Mouse (Mus musculus): ENCODE measurements around the gene Sh3bp2. TPM values are rescaled to one million over a fixed set of nuclear protein-coding genes. Genes with fewer than 3 reads are reported as not detected.

Sh3bp2 gene
- total RNA-seq (2021): 1 to 10 TPM; 4.9 to 5.4 TPM
- long read RNA-seq, experiment 1, partial matches to known transcripts: 1 of 3 reads
- long read RNA-seq, experiment 1, other reads (novel, unspliced or antisense): 1 of 3 reads
- long read RNA-seq, experiment 2, partial matches to known transcripts: 1 of 1 reads
- long read RNA-seq, experiment 2, other reads (novel, unspliced or antisense): 0 of 1 reads

DNA sequence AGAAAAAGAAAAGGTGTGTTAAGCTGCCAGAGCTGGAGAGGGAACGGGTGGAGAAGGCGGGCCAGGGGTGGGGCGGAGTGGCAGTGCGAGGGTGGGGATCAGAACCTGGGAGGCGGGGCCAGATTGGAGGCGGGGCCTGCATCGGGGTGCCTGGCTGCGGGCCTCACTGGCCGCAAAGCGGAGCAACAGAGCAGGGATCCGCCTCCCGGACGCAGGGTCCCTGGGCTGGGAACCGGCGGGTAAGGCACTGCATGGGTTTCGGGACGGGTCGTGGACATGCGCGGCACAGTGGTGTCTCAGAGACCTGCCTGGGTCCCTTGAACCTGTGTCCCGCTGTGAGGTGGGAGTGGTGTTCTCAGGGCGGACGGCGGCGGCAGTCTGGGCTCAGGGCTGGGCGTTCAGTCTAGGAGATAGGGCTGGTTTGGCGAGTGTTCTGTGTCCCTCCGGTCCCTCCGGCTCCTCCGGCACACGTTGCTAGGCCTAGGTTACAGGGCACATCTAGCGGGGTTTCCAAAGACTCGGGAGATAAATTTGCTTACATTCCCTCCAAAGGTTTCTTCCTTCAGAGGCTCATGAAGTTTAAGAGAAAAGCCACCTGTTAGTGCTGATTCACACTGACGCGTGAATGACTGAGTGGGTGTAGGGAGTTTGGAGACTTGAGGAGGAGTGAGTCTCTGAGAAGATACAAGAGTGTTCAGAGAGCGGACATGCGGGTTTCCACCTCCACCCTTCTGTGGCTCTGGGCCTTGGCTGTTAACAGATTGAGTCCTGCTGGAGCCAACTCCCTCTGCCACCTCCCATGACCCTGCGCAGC lies at the start of gene Sh3bp2:
Gene Sh3bp2 (plus strand): TSS at position 176 of the 814 bp plus-strand sequence.
- DNase-seq (ENCODE audit: low spot score in 2 of 2): peak; percentile 89 to 95

DNA sequence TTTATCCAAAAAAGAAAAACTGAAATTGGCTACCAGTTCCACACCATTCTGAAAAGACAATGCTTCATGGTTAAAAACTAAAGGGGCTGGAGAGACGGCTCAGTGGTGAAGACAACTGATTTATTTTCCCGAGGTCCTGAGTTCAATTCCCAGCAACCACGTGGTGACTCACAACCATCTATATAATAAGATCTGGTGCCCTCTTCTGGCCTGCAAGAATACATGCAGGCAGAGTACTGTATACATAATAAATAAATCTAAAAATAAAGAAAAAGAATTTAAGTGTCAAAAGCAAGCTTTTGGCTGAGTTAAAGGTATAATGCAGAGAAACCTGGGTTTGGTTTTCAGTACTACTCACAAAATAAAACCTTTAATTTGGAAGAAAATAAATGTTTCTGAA lies 44.7 kb upstream of the Sh3bp2 start:
- DNase-seq (ENCODE audit: low spot score in 2 of 2): no peak

DNA sequence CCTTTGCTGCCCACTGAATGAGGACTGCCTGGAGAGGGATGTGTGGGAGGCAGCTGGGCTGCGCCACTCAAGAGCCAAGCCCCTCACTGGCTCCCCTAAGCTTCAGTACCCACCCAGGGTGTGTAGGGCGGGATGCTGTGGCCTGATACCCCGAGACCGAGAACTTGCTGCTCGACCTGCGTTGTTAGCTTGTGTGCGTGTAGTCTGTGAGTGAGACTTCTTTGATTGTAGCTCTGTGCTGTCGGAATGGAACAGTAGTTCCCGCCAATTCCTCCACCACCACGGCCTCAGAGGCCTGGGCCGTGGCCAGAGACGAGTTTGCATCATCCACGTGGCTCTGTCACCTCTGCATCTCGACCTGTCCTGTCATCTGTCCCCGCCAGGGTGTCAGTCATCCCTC lies 39.9 kb upstream of the Sh3bp2 start:
- DNase-seq (ENCODE audit: low spot score in 2 of 2): no peak

DNA sequence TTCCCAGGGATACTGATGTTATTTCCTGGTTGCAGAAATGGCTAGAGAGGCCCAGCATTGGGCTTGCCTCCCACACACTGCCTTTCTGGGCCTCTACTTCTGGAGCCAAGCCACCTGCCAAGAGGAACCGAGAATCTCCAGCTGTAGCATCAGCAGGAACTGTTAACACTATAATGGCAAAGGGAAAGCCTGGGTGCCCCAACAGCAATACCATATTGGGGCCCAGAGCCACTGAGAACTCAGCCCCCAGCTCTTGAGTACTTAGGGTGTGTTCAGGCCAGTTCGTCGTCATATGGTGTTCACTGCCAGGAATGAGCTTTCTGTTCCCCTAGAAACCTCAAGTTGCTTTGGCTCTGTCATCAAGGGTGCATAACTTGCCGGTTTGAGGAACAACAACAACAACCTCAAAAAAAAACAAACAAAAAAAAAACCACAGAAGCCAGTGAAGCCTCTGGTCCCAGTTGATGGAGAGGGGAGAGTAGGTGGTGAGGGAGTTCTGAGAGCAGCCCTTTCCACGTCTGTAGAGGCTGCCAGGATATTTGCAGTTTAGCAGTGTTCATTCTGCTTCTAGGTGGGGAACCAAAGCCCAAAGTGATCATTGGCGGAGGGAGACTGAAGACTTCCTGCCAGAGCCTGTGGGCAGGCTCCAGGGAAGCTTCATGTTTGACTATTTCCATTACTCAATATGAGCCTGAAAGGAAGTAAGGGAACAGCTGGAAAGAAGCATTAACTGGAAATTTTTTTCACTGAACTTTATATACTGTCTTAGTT lies 38.1 kb upstream of the Sh3bp2 start:
- DNase-seq (ENCODE audit: low spot score in 2 of 2): peak in 1 of 2 experiments; percentile 35

DNA sequence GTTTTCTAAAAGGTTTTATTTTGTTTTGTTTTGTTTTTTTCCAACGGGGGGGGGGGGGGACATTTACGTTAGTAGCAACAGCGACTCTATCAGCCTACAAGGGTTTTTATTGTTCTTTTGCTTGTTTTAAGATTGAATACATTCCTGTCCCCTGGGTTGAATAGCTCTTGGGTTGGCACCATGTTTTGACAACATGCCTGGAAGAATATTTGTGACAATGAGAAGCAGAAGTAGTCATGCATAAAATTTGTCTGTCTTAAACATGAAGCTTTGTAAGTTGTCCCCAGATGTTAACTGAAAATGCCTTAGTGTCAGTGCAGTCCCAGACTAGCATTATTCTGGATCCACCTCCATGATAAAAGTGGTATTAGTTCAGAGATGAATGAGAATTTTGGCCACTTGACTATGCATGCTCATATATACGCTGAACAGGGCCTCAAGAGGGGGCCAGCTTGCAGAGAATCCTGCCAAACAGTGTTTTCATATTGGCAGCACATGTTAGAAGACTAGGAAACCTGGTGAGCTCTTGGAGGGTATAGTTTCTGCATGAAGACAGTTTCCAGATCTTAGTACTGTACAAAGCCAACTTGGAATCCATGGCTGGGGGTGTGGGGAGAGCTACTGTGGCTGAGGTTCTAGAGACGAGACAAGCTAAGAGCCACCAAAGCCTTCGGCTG lies 36.8 kb upstream of the Sh3bp2 start:
- DNase-seq (ENCODE audit: low spot score in 2 of 2): no peak

DNA sequence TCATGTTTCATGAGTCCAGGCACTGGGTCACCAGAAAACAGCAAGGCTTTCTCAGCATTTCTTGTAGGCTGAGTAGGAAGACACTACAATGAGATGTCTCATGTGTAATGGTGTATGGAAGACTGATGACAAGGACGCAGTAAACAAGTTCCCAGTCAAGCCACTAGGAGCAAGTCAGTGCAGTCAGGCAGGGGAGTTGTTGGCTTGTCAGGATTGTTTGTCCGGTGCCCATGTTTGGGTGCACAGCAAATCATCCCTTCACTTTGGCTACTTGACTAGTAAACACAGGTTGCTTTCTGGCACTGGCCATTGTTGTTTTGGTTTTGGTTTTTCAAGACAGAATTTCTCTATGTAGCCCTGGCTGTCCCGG lies 36.2 kb upstream of the Sh3bp2 start:
- no peak for DNase-seq (ENCODE audit: low spot score in 2 of 2)

DNA sequence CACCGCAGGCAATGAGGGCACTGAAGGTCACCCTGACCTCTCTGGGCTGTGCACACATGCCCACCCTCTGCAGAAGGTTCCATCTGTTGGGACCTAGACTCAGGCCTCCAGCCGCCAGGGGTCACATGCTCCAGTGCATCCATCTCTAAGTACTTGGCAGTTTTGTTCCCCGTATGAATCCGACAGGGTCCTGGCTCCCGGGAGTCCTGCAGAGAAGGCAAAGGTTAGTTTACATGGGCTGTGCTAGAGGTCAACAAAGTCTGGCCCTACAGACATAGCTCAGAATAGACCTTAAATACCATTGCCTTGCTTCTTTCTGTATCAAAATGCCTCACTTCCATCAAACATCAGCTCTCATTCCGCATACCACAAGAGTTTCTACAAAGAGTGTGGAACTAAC lies 28.9 kb upstream of the Sh3bp2 start:
- no peak for DNase-seq (ENCODE audit: low spot score in 2 of 2)

DNA sequence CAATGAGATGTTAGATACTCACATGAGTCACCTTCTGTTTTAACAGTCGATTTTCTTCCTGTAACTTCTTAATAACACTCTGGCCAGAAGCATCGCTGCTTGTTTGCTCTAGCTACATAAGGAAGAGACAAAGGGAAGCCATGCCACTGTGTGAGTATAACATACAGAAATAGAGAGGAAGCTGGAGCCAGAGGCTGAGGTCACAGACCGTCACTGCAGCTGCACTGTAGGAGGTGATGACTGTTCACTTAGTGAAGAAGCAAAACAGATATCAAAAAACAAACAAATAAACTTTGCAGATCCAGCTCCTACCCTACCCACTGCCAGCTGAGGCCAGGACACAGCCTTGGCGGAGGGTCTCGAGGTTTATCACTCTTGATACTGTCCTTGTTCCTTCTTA lies 24.8 kb upstream of the Sh3bp2 start:
- no peak for DNase-seq (ENCODE audit: low spot score in 2 of 2)

DNA sequence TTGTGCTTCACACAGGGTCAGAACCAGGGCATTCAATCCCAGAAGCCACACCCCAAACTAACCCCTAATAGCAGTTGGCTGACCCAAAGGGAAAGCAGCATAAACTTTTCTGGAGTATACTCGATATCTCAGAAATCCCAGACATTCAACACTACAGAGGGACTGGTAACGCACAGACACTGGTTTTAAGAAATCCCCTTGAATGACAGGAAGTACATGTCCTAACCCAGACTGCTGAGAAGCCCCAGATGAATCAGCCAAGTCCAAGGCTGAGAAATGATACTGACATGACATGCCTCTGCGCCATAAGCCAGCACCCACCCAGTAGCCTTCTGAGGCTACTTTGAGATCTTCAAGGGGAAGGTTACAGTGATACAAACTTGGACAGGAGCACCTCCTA lies 24.1 kb upstream of the Sh3bp2 start:
- DNase-seq (ENCODE audit: low spot score in 2 of 2): no peak

DNA sequence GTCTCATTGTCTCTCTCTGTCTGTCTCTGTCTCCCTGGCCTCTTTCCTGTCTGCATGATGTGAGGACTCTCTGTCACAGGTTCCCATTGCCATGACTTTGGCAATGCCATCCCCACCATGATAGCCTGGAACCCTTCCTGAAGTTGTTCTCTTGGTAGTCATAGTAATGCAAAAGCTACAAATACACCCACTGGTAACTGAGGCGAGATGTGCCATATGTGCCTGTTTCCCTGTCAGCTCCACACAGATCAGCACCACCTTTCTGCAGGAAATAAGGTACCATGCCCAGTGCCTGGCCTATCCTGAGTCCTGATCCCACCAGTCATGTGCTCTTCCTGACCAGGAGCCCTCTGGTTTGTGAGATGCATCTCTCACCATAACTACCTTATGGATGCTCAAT lies 23.2 kb upstream of the Sh3bp2 start:
- DNase-seq (ENCODE audit: low spot score in 2 of 2): no peak

DNA sequence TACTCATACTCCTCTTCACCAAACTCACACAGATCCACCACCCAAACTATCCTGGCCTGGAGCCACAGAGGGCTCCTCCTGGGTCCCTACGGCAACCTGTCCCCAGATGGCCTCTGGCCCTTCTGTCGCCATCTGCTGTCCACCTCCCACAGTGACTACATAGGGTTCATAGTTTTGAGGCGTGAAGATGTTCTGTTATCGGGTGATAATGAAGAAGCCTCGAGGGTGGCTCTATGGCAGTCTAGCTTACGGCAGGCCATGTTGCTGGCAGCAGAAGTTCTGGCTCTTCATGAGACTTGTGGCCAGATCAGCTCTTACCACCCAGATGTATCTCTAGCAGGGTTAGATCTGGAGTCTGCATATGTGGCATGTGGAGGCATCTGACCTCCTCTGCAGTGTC lies 22.8 kb upstream of the Sh3bp2 start:
- no peak for DNase-seq (ENCODE audit: low spot score in 2 of 2)

DNA sequence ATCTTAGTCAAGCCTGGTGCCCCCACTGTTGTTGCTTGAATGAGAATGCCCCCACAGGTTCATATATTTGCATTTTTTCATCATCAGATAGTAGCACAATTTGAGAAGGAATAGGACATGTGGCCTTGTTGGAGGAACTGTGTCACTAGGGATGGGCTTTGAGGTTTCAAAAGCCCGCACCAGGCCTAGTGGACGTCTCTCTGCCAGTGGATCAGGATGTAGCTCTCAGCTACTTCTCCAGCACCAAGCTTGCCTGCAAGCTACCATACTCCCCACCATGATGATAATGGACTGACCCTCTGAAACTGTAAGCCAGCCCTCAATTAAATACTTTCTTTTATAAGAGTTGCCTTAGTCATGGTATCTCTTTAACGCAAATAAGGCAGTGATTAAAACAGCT lies 13.2 kb upstream of the Sh3bp2 start:
- DNase-seq (ENCODE audit: low spot score in 2 of 2): no peak

DNA sequence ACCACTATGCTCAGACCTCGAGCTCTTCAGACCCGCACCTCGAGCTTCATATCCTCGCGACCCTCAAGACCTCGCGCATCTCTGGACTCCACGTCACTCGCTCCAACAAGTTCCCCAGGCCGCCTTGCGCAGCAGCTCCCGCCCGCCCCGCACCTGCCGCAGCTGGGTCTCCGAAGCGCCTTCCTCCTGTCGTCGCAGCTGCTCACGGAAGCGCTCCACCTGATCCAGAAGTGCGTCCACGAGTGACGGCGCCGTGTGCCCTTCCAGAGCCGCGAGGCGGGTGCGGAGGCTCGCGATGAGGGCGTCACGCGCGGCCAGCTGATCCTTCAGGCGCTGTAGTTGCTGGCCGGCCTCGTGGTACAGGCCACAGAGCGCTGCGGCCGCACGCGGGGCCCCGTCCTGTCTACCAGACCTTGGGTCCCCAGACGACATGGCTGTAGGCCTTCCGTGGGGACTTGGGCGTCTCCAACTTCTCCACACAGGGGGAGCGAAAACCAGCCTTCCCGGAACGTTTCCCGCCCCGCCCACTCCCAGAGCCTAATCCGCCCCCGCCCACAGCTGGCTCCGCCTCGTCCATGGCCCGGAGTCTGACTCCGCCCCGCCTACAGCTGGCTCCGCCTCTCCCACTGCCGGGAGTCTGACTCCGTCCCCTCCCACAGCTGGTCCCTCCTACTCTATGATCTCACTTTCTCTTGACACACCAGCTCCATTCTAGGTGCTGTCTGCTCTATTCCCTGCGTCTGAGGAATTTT lies 12.0 kb upstream of the Sh3bp2 start, which contains the start of gene Tnip2:
Gene Tnip2 (minus strand): TSS at position 526 of the 752 bp plus-strand sequence.
- DNase-seq (ENCODE audit: low spot score in 2 of 2): peak; percentile 92 to 97

DNA sequence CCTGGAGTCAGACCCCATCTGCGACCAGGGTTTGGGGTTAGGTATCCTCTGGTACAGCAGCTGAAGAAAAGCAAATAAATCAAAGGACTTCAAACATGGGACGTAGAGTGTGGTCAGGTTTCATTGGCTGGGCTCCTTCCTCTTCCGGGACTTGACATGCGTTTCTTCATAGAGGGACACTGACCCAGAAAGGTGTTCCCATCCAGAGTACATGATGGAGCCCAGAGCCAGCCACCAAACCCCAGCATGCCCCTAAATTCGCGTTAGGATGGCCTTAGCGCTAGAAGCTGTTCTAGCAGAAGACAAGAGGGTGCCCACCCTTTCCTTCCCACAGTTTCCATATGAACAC lies 11.4 kb upstream of the Sh3bp2 start:
- DNase-seq (ENCODE audit: low spot score in 2 of 2): no peak

DNA sequence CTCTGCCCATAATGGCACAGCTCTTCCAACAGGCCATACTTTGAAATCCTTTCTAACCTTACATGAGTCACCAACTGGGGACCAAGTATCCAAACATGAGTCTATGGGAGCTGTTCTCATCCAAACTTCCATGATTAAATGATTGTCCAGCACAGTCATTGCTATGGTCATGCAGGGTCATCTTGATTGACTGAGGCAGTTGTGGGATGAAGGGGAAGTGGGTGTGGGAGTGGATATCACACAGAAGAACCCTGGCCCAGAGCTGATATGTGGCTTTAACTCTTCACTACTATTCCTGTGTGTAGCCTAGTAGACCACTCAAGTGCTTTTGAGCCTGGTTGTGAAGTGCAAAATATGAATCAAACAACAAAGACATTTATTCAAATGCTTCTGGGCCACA lies 10.5 kb upstream of the Sh3bp2 start:
- no peak for DNase-seq (ENCODE audit: low spot score in 2 of 2)

DNA sequence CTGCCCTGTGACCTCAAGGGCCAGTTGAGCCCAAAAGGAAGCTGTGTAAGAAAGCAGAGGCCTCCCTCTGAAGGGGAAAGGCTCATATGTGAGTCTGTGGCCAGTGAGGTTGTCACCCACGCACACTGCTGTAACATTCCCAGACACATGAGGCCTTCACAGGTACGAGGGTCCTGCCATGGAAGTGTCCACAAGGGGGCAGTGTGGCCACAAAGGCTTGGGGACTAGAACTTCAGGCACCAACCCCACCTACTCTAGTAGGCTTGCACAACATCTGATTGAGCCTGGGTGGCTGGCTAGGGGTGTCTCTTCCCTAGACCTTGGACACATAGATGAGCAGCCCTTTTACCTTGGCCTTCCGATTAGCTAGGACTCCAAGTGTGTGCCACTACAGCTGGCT lies 7.7 kb upstream of the Sh3bp2 start:
- peak; percentile 52 to 72 for DNase-seq (ENCODE audit: low spot score in 2 of 2)

DNA sequence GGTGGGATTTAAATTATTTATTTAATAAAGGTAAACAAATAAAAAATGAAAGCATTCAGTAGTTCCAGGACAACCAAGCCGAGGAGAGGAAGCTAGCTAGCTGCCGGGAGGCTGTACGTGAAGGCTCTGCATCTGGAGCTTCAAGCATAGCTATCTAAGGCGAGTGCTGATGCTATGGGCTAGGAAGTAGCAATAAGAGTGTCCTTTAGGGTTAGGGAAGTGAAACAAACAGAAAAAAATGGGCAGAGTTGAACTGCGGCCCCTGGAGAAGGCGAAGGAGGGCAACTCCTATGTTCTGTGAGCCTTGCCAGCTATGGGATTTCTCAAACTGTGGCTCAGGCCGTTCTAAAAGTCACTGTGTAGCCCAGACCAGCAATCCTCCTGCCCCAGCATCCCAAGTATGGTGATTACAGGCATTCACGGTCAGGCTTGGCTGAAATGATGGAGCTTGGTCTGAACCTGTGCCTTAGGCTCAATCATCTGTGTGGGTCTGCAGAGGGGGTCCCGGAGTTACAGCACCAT lies 6.2 kb upstream of the Sh3bp2 start:
- DNase-seq (ENCODE audit: low spot score in 2 of 2): no peak

DNA sequence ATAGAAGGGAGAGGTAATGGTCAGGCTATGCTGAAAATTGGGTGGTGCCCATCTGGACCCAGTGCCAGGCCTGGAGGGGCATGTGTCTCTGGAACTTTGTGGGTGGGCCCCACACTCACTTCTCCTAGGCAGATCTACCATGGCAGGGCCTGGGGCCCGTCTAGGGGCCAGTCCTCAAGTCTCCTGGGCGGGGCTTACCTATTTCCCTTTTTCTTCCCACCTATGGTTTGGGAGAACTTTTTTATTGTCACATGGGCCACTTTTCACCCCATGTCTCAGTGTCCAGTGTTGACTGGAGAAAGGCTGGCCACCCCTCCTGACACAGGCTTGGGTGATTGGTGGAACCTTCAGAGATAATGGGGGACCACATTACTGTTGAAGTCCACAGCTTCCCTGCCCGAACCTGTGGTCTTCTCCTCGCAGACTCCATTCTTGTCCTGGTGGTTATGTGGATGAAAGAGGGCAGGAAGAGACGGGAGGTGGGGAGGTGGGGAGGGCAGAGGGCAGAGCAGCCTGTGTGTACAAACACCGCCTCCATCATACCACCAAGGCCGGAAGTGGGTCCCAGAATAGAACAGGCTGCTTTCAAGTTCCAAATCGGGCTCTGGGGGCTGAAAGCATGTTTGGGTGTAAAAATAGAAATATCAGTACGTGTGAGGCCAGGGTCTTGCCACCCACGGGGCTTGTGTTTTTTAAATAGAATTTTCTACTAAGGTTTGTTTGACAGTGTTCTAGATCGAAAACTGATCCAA lies 5.0 kb upstream of the Sh3bp2 start:
- no peak for DNase-seq (ENCODE audit: low spot score in 2 of 2)

DNA sequence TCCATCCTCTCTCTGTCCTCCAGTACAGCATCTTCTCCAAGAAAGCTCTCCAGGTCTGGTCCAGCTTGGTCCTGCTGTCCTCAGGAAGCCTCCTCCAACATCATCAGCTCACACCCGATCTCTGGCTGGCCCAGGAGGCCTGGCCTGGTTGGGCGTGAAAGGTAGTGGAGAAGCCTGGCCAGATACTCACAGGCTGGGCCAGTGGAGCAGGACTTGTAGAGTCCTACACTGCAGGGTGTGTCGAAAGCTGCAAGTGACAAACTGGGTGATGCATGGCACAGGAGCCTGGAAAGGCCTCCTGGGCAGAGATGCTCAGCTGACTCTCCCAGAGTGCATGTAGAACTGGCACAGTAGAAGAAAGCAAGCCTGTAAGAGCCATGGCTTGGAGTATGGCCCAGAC lies 4.3 kb upstream of the Sh3bp2 start:
- DNase-seq (ENCODE audit: low spot score in 2 of 2): no peak

DNA sequence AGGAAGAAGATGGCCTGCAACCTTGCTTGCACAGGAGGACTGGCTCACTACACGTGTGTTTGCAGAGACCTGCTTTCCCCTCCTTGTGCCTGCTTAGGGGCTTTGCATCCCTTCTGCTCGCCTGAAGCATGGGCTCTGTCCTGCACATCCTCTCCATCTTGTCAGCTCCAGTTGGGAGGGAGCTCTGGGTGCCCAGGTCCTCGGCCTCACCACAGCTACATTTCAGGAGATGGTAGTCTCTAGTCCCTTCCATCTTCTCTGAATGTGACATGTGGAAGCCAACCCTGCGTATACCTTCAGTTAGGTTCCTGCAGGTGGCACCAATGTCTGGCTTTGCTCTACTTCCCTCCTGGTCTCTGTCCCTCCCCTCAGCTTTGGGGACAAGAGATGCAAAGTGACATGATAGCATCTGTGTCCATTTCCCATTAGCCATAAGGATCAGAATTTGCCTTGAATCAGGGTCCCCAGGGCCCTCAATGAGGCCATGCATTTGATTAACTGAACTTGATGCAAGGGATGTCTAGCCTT lies 1.6 kb upstream of the Sh3bp2 start:
- DNase-seq (ENCODE audit: low spot score in 2 of 2): no peak

All from gastrocnemius, postnatal 4 days (tissue).